Mouse (Mus musculus) liver, embryonic 14.5 days (tissue): ENCODE results near the gene Ecd. TPM values are rescaled to one million over a fixed set of nuclear protein-coding genes. Genes with fewer than 3 reads are reported as not detected.

Source experiments
- ATAC-seq: fragments of 200-750 bp; cut with Nextera tagmentation; 2 replicates; pipeline ENCODE4 v1.8.0; 2017; ENCODE audit warnings: moderate number of reproducible peaks, mild to moderate bottlenecking, moderate library complexity; ENCODE audit not compliant: insufficient read depth
- DNase-seq, 3 experiments: peaks; one replicate each; pipeline ENCODE4 v3.0.0-alpha.2; 2012 to 2013; ENCODE audit warnings: low read depth in 3 of 3, low spot score in 3 of 3
- H3K27ac ChIP-seq: fragments of 300-500 bp; sonication (generic); 2 replicates; pipeline ENCODE4 v1.5.1; 2014; ENCODE audit warnings: moderate library complexity, mild to moderate bottlenecking, control low read depth, inconsistent platforms
- H3K27me3 ChIP-seq: fragments of 300-500 bp; sonication (generic); 2 replicates; pipeline ENCODE4 v1.6.1; 2014; ENCODE audit warnings: mild to moderate bottlenecking, low read length, moderate library complexity; ENCODE audit not compliant: control insufficient read depth, insufficient read depth
- H3K36me3 ChIP-seq: fragments of 300-500 bp; sonication (generic); replicated peaks from 2 replicates; pipeline ENCODE4 v1.6.1; 2014; ENCODE audit warnings: low read depth; ENCODE audit not compliant: control insufficient read depth, insufficient read depth
- H3K4me1 ChIP-seq, 2 experiments: fragments of 200-500 bp in 1 of 2; fragments of 300-500 bp in 1 of 2; sonication (generic) in 1 of 2; replicated peaks; 2 replicates each; pipeline ENCODE4 v1.6.1; 2012 to 2014; ENCODE audit warnings: antibody characterized with exemption in 1 of 2, inconsistent platforms in 1 of 2, low read length in 1 of 2; ENCODE audit not compliant: control insufficient read depth in 2 of 2, insufficient read depth in 2 of 2
- H3K4me2 ChIP-seq: fragments of 300-500 bp; sonication (generic); 2 replicates; pipeline ENCODE4 v1.6.1; 2014; ENCODE audit warnings: low read depth, mild to moderate bottlenecking, control low read depth, moderate library complexity
- H3K4me3 ChIP-seq, 2 experiments: fragments of 200-500 bp in 1 of 2; fragments of 300-500 bp in 1 of 2; sonication (generic) in 1 of 2; 2 replicates each; pipeline ENCODE4 v1.5.1; 2012 to 2014; ENCODE audit warnings: low read depth in 2 of 2, low read length in 2 of 2, mild to moderate bottlenecking in 2 of 2, control low read depth in 1 of 2, inconsistent platforms in 1 of 2, moderate library complexity in 1 of 2; ENCODE audit not compliant: insufficient read depth in 1 of 2
- H3K9ac ChIP-seq: fragments of 300-500 bp; sonication (generic); replicated peaks from 2 replicates; pipeline ENCODE4 v1.6.1; 2014; ENCODE audit warnings: mild to moderate bottlenecking, control low read depth, moderate library complexity
- H3K9me3 ChIP-seq: fragments of 300-500 bp; sonication (generic); 2 replicates; pipeline ENCODE4 v1.6.1; 2016; ENCODE audit warnings: low read length, mixed read lengths; ENCODE audit not compliant: control insufficient read depth
- CTCF ChIP-seq: IDR thresholded peaks from 2 replicates; pipeline ENCODE4 v1.5.1; 2016; ENCODE audit warnings: antibody characterized with exemption, low read depth, control low read depth
- EP300 ChIP-seq: IDR thresholded peaks from 2 replicates; pipeline ENCODE4 v1.6.1; 2016; ENCODE audit warnings: antibody characterized with exemption, low read depth
- WGBS: fragments of 180-500 bp; shearing (Covaris S2); extraction: QIAGEN DNeasy Blood & Tissue Kit; methylation state at CpG from one replicate; pipeline ENCODE4 v1.1.7; 2014; ENCODE audit not compliant: insufficient replicate concordance; 5-methylcytosine and 5-hydroxymethylcytosine counted together
- polyA plus RNA-seq, 2 experiments: library from polyadenylated mRNA; depleted of rRNA in 1 of 2; stranded (reverse) in 1 of 2; unstranded in 1 of 2; fragments of >200 nt; fragmentation: Nextera tagmentation in 1 of 2; extraction: Ambion mirVana in 1 of 2; gene quantifications; 2 replicates each; pipeline versions ENCODE4 v1.2.1 to v1.2.3; 2012 to 2014

Gene Ecd
- polyA plus RNA-seq, 2 experiments = 15.6 to 25.8 TPM

- DNase-seq (peak in 1 of 3 experiments; percentile 48), ATAC-seq (peak; percentile 69)
- Histone ChIP-seq H3K36me3 (peaks cover 8% of the 10 kb centered on the region), H3K4me1 (peaks cover 0 to 7% of the 10 kb centered on the region in 2 experiments; a peak in 2 of 4 replicates), H3K4me2 (no peak overlapping the region), H3K27ac (no peak overlapping the region), H3K9ac (no peak overlapping the region; the same call in 1 of the 2 replicates), H3K4me3 (no peak overlapping the region), H3K9me3 (no peaks in the 10 kb centered on the region), H3K27me3 (no peaks in the 10 kb centered on the region)
- TF ChIP-seq EP300 = no peak
- peak; percentile 78 for TF ChIP-seq CTCF
- 31% methylated on average over 13 of the region's 13 CpGs for WGBS
Observed at GRCm38 (mm10) chr14:20378313-20379061, 30.6 kb upstream of the Ecd start.

- 51% methylated on average over 4 of the region's 4 CpGs for WGBS
- DNase-seq = no peak
Observed at GRCm38 (mm10) chr14:20377112-20377521, 29.2 kb upstream of the Ecd start.

GRCm38 (mm10) chr14:20371854-20372253 lies 23.9 kb upstream of the Ecd start:
- WGBS = 68% methylated on average over 1 of the region's 1 CpGs
- Histone ChIP-seq H3K36me3 (no peaks in the 10 kb centered on the region; the same call in none of the 2 replicates), H3K4me2 (no peak overlapping the region), H3K4me1 (no peaks in the 10 kb centered on the region; a peak in 1 of 4 replicates), H3K9me3 (no peaks in the 10 kb centered on the region), H3K4me3 (no peak overlapping the region), H3K27me3 (no peaks in the 10 kb centered on the region), H3K9ac (no peak overlapping the region), H3K27ac (no peak overlapping the region)
- ATAC-seq (no peak), DNase-seq (no peak)
- TF ChIP-seq EP300 (no peak), CTCF (no peak)

More at GRCm38 (mm10) chr14:20377112-20377521, 29.2 kb upstream of the Ecd start:
- no peak overlapping the region for H3K9ac ChIP-seq
- peaks cover 3% of the 10 kb centered on the region for H3K36me3 ChIP-seq
- TF ChIP-seq CTCF (no peak), EP300 (no peak)
- H3K27ac ChIP-seq = no peak overlapping the region
- H3K4me1 ChIP-seq = peaks cover 0 to 7% of the 10 kb centered on the region in 2 experiments; a peak in 2 of 4 replicates
- H3K4me3 ChIP-seq = no peak overlapping the region
- no peaks in the 10 kb centered on the region for H3K9me3 ChIP-seq
- ATAC-seq = peak; percentile 47; the same call in 1 of the 2 replicates
- H3K4me2 ChIP-seq = no peak overlapping the region
- H3K27me3 ChIP-seq = no peaks in the 10 kb centered on the region

- TF ChIP-seq CTCF (no peak), EP300 (no peak)
- ATAC-seq (no peak), DNase-seq (no peak)
- no peak overlapping the region for H3K27ac ChIP-seq
- no peaks in the 10 kb centered on the region; the same call in none of the 2 replicates for H3K36me3 ChIP-seq
- 69% methylated on average over 7 of the region's 7 CpGs for WGBS
- no peak overlapping the region for H3K4me3 ChIP-seq
- H3K27me3 ChIP-seq = no peaks in the 10 kb centered on the region
- H3K4me2 ChIP-seq = no peak overlapping the region
- no peaks in the 10 kb centered on the region for H3K4me1 ChIP-seq
- H3K9ac ChIP-seq = no peak overlapping the region
- H3K9me3 ChIP-seq = no peaks in the 10 kb centered on the region
Observed at GRCm38 (mm10) chr14:20370798-20371197, 22.9 kb upstream of the Ecd start.

- no peak overlapping the region for H3K4me3 ChIP-seq
- TF ChIP-seq EP300 (no peak), CTCF (peak; percentile 46)
- H3K36me3 ChIP-seq = no peaks in the 10 kb centered on the region; the same call in 1 of the 2 replicates
- DNase-seq = no peak
- WGBS = 74% methylated on average over 3 of the region's 3 CpGs
- H3K27me3 ChIP-seq = no peaks in the 10 kb centered on the region
- ATAC-seq = no peak
- H3K4me2 ChIP-seq = no peak overlapping the region
- H3K9me3 ChIP-seq = no peaks in the 10 kb centered on the region
- no peak overlapping the region for H3K27ac ChIP-seq
- no peak overlapping the region for H3K9ac ChIP-seq
- no peaks in the 10 kb centered on the region for H3K4me1 ChIP-seq
Observed at GRCm38 (mm10) chr14:20368271-20368670, 20.4 kb upstream of the Ecd start.
